Mouse (Mus musculus) heart, adult 2 months (tissue): Measurements from ENCODE around the gene Selenov.

Experiments used
- CTCF ChIP-seq: fragments of 200-600 bp; IDR thresholded peaks from 2 replicates; pipeline ENCODE4 v1.8.1; 2022; ENCODE audit warnings: antibody characterized with exemption, mild to moderate bottlenecking, moderate library complexity
- EP300 ChIP-seq: fragments of 200-500 bp; IDR thresholded peaks from 2 replicates; pipeline ENCODE4 v1.6.1; 2011; ENCODE audit warnings: low read depth, low read length, control low read depth; ENCODE audit not compliant: insufficient read depth
- POLR2A ChIP-seq: fragments of 200-500 bp; IDR thresholded peaks from 2 replicates; pipeline ENCODE4 v1.6.1; 2011; ENCODE audit warnings: mild to moderate bottlenecking, low read depth, low read length, control low read depth; ENCODE audit not compliant: insufficient read depth

DNA sequence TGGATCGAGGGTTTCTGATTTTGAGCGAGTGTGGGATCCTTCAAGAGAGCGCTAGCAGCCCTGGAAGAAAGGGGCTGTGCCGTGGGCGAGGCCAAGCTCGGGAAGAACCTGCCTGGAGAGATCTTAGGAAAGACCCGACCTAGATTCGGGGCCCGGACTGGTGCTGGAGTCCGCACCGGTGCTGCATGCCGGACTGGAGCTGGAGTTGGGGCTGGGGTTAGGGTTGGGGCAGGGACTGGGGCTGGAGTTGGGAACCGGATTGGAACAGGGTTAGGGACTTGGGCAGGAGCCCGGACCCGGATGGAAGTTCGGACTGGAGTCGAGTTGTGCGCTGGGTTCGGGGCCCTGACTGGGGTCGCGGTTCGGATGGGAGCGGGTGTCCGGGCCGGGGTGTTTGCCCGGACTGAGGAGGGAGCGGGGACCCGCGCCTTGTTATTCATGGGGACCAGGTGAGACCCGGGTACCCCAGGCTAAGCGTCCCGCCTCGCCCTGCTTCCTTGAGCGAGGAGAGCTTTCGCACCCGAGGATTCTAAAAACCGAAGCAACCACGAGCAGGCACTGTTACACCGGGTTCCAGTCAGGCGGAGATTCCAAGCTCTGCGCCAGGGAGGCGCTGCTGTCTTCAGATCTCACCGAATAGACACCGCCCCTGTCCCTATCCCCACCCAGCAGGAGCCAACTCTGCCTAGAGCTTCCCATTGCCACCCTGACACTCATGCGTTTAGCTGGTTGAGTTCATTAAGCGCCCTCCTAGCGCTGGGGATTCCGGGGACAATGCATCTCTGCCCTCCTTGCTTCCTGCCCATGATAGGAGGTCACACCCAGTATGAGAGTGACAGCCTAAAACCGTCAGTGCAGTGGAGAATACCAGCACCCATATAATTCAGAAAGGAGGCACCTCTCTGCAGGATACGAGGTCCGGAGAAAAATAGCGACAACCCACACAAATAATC, at the start of gene Selenov:
- TF ChIP-seq POLR2A (no peak), CTCF (no peak), EP300 (no peak)
